Mouse (Mus musculus) neutrophil, adult 5-6 weeks (primary cell): ENCODE results near the gene Cd79b. TPM values are rescaled to one million over a fixed set of nuclear protein-coding genes. Genes with fewer than 3 reads are reported as not detected.

Experiments
- ATAC-seq: fragments of 151-379, 151-347 bp; 2 replicates; pipeline ENCODE4 v1.8.0; 2017; ENCODE audit warnings: mild to moderate bottlenecking, moderate TSS enrichment; ENCODE audit not compliant: insufficient number of reproducible peaks, poor library complexity, low FRiP score, severe bottlenecking; ENCODE audit errors: extremely low read depth
- total RNA-seq: library from RNA; stranded (forward); fragments of 200-1000 nt; gene quantifications from 2 replicates; pipeline ENCODE4 v1.2.3, GENCODE M21; 2017

Cd79b gene
- total RNA-seq, 1 experiment from 2014 or later, result 938 TPM

- peak; percentile 58 for ATAC-seq
These were observed 11.1 kb upstream of the Cd79b start for GRCm38 (mm10) chr11:106325566-106326206.

- ATAC-seq, result peak; percentile 51
These were observed 10.3 kb upstream of the Cd79b start for GRCm38 (mm10) chr11:106324858-106325257.

GRCm38 (mm10) chr11:106318406-106319366 lies 4.1 kb upstream of the Cd79b start:
- ATAC-seq, result peak; percentile 24; the same call in 1 of the 2 replicates

- ATAC-seq, result no peak
These were observed 3.2 kb upstream of the Cd79b start for GRCm38 (mm10) chr11:106317801-106318200.

- ATAC-seq, result no peak
These were observed 1.9 kb upstream of the Cd79b start for GRCm38 (mm10) chr11:106316416-106316815.

DNA sequence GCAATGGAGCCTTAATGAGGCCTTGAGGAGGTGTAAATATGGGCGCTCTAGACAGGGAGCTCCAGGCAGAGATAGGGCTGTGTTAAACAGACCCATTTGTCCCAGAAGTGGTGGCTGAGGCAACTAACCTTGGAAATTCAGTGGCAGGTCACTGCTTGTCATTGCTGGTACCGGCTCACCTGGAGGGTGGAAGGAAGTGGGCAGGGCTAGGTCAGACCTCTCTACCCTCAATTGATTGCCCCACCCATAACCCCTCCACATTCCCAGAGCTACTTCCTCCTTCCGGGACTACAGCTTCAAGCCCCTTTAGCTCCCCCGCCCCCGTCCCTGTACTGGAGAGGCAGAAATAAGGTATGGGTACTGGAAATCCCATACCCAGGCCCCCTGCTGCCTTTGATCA lies 1.0 kb downstream of the Cd79b start:
- ATAC-seq, result no peak

GRCm38 (mm10) chr11:106310123-106310522 lies 4.4 kb downstream of the Cd79b start:
- ATAC-seq, result peak; percentile 47

DNA sequence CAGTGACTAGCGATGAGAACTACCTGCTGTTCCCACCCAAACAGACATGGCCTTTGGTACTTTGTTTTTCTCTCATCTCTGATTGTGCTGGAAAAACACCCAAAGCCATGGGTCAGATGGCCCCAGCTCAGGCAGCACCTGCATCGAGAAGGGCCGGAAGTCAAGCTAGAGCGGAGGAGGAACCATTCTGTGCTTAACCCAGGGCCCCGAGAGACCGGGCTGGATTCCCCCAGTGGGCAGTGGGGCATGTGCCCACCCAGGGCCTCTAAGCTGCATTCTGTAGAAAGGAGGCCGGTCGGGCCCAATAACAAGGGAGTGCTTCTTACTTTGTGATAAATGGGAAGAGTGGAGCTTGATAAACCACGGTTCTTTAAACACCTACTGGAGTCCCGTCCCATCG lies 6.4 kb downstream of the Cd79b start:
- peak; percentile 55 for ATAC-seq

DNA sequence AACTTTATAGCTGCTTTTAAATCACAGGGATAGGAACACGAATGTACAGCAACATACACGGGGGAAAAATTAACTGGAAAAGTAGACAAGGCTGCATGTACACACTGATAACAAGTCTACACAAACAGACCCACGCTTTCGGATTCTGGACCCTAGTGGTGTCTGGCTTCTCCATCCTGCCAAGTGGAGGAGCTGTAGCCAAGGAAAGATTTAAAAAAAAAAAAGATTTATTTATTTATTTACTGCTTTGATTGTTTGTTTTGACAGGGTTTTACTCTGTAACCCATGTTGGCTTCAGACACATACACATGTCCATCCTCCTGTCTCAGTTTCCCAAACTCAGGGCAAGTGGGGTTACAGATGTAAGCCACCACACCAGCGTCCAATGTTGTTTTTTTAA lies 7.1 kb downstream of the Cd79b start:
- ATAC-seq, result no peak

DNA sequence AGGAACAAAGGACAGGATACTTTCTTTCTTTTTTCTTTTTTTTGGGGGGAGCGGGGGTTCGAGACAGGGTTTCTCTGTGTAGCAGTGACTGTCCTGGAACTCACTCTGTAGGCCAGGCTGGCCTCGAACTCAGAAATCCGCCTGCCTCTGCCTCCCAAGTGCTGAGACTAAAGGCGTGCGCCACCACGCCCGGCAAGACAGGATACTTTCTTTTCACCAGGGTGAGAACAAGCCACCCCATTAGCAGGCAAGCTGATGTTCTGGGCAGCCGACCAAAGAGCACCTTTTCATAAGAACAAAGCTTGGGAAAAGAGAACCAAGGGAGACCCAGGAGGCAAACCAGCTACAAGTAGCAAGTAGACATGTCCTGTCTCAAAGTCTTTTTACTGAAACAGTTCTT lies 7.8 kb downstream of the Cd79b start:
- ATAC-seq, result no peak

GRCm38 (mm10) chr11:106306065-106306385 lies 8.5 kb downstream of the Cd79b start:
- no peak for ATAC-seq

DNA sequence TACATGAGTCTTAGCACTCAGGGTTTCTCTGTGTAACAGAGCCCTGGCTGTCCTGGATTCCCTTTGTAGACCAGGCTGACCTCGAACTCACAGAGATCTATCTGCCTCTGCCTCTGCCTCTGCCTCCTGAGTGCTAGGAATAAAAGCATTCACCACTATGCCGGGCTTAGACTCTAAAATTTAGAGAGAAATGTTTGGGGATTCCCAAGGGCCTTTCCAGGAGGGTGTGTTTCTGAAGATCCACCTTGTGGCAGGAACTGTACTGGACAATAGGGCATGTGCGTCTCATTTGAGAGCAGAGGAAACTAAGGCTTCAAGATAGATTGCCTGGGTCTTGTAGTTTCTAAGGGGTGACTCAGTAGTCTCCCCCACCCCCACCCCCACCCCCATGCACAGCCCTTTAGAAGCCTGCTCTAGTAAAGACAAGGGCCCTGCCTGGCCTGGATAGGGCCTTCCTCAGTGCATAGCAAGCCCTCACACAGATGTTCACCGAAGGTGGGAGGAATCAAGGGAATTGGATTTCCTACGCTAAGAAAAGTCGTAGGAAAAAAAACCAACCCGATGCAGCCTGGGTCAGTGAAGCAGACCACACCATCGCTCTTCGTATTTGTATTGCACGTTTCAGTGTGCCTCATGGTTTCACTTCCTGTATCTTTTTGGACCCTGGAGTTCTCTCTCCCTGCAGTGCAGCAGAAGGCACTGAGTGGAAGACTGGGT lies 9.1 kb downstream of the Cd79b start:
- ATAC-seq, result peak; percentile 60

DNA sequence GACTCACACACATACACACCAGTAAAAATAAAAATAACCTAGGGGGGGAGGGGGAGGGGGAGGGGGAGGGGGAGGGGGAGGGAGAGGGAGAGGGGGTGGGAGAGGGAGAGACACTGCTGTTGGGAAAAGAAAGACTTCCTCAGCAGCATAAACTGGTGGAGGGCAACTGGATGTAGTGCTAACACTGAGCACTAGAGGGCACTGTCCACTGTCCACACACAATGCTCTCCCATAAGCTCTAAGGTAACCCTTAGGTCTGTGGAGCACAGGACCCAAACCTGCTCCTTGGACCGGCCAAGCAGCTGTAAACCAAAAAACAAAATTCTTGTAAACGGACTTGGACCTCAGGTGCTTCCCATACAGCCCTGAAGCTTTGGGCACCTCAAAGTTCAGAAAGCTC lies 11.9 kb downstream of the Cd79b start:
- peak; percentile 78 for ATAC-seq

DNA sequence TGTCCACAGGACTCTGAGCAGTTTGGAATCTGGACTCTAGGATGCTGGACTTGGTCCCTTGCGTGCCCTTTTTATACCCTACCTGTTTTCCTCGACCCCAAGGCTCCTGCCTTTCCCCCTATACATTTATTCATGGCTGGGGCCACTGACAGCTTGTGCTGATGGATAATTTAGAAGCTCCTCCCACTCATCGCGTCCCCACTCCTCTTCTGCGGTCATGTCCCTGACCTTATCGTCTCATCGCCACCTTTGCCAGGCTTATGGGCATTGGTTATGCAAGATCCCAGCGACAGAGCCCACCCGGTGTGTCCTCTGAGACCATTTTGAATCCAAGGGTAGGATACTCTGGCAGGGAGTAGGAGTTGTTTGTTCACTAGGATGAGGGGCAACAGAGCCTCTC lies 12.8 kb downstream of the Cd79b start, which contains the start of gene Gh:
Gh (minus strand) TSS at position 101 of the 400 bp plus-strand sequence.
- no peak for ATAC-seq

DNA sequence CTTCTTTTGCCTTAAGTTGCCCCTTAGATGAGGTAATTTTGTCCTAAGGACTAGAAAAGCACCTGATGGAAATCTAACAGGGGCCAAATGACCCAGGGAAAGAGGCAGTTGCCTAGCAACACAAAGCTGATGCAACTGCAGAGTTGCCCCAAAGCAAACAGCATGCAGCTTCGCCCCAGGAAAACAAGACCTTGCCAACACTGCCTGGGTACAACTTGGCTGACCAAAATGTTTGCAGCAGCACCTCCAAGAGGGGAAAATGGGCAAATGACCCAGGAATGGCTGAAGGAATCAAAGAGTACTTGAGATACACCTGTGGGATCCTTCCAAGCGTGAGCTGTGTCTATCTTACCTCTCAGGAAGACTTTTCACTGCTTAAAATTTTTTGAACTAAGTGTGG lies 22.7 kb downstream of the Cd79b start:
- no peak for ATAC-seq

DNA sequence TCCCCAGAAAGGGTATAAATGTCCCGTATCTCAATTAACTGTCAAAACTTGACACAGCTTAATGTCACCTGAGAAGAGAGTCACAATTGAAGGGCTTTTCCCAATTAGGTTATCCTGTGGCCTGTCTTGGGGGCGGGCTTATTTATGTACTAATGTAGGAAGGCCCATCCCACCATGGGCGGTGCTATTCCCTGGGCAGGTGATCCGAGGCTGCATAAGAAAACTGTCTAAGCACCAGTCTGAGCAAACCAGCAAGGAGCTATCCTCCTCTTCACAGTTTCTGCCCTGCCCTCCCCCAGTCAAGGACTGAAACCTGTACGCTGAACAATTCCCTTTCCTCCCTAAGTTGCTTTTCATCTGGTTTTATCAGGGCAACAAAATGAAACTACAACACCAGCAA lies 24.2 kb downstream of the Cd79b start:
- no peak for ATAC-seq

DNA sequence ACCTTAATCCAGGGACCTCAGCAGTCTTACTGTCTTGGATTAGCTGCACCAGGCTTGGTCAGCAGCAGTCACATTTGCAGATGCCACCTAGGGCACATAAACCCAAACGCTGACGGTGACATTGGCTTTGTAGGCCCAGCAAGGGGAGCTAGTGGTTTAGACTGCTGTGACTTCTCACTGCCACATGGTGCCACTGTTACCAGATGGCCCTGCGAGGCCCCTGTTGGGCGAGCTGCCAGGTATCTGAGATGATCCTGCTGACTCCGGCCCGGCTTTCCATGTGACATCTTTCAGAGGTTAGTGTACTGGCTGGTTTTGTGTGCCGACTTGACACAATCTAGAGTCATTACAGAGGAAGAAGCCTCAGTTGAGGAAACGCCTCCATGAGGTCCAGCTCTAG lies 25.2 kb downstream of the Cd79b start:
- peak; percentile 46; the same call in 1 of the 2 replicates for ATAC-seq

DNA sequence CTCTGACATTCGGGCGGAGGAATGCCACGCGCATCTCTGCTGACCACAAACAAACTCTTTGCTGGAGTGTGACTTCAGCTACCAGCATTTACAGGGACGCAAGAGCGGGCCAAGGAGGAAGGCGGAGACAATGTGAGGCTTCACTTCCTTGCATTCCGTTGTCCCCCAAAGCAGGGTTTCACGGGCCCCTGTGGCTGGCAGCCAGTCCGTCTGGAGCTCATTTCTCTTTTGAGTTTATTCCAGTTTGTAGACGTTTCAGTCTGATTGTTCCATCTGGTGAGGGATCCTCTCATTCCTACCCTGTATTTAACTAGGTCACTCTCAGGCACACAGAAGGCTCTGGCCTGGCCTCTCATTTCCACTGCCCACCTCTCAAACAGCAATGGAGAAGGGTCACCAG lies 27.6 kb downstream of the Cd79b start:
- ATAC-seq, result no peak

DNA sequence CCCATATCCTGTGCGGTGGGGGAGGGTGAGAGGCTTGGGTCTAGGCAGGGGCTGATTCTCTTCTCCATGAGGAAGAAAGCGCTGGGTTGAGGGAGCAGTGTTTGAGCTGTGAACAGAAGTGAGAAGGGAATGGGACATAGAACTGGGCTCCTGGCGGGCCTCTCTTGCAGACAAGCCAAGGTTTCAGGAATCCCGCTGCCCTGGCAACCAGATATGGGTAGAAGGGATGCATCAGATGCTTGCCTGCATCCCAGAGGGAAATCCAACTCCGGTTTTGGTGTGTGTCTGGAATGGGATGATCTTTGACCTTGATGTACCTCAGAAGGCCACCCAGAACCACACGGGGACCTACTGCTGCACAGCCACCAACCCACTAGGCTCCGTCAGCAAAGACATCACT lies 28.4 kb downstream of the Cd79b start:
- no peak for ATAC-seq

DNA sequence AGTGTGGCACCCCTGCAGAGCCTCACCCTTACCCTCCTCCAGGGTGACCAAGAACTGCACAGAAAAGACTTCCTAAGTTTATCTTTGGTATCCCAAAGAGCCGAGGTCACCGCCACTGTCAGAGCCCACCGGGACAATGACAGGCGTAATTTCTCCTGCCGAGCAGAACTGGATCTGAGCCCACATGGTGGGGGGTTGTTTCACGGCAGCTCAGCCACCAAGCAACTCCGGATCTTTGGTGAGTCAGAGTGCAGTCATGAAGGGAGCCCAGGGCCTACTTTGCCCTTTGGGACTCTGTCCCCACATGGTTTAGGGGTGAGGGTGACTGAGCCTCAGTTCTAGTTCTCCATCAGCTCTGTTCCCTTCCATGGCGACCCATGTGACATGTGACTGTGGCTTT lies 30.4 kb downstream of the Cd79b start:
- no peak for ATAC-seq
